Mouse (Mus musculus) kidney, adult 18-20 months (tissue): ENCODE results near the gene Ifna7.
A peak's percentile ranks its signal among the peaks of the same experiment; 100 is the strongest.
"Not testable (repeated sequence)": the region's sequence is repeated elsewhere in the genome, so short reads cannot be mapped to it uniquely, and the experiment has no call there.

Source experiments
- DNase-seq: peaks from one replicate; pipeline ENCODE4 v3.0.0; 2021

The Ifna7 gene

DNA sequence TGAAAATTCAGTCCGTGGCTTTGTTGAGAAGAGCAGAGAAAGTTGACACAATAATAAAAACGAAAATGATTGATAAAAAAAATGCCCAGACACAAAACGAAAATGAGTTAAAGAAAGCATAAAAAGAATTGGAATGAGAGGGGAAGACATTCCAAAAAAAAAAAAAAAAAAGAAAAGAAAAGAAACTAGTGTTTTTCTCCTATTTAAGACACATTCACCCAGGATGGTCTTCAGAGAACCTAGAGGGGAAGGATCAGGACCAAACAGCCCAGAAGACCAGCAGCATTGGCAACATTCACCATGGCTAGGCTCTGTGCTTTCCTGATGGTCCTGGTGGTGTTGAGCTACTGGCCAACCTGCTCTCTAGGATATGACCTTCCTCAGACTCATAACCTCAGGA is at the start of gene Ifna7:
Gene Ifna7, plus strand, starts transcription at position 301 of the 400 bp plus-strand sequence.
- no peak for DNase-seq

DNA sequence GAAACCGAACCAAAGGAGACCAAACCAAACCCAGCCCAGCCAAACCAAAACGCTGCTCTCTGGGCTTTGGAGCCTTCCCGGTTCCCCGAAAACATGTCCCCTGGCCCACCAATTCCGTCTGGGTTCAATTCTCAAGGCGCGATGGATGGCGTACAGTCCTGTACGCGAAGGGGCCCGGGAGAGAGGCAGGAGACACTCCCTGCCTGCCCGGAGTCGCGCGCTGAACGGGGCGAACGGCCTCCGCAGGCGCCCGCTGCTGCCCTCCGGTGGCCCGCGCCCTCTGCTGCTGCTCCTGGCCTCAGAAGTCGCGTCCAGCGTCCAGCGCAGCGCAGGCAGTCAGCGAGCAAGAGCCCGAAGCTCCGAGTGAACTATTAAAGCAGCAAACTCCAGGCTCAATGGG is 42.5 kb upstream of the Ifna7 start, which contains the start of gene Gm13290:
Gene Gm13290, plus strand, starts transcription at position 301 of the 400 bp plus-strand sequence.
- DNase-seq = not testable (repeated sequence)

DNA sequence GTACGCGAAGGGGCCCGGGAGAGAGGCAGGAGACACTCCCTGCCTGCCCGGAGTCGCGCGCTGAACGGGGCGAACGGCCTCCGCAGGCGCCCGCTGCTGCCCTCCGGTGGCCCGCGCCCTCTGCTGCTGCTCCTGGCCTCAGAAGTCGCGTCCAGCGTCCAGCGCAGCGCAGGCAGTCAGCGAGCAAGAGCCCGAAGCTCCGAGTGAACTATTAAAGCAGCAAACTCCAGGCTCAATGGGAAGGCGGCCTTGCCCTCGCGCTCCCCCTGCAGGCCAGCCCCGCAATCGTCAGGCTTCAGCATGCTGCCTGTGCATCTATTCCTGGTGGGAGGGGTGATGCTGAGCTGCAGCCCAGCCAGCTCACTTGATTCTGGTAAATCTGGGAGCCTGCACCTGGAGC is 39.4 kb upstream of the Ifna7 start, which contains the start of gene Gm13289:
Gene Gm13289, plus strand, starts transcription at position 301 of the 400 bp plus-strand sequence.
- DNase-seq = not testable (repeated sequence)

DNA sequence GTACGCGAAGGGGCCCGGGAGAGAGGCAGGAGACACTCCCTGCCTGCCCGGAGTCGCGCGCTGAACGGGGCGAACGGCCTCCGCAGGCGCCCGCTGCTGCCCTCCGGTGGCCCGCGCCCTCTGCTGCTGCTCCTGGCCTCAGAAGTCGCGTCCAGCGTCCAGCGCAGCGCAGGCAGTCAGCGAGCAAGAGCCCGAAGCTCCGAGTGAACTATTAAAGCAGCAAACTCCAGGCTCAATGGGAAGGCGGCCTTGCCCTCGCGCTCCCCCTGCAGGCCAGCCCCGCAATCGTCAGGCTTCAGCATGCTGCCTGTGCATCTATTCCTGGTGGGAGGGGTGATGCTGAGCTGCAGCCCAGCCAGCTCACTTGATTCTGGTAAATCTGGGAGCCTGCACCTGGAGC is 36.5 kb upstream of the Ifna7 start, which contains the start of gene Gm13272:
Gene Gm13272, plus strand, starts transcription at position 301 of the 400 bp plus-strand sequence.
- not testable (repeated sequence) for DNase-seq

DNA sequence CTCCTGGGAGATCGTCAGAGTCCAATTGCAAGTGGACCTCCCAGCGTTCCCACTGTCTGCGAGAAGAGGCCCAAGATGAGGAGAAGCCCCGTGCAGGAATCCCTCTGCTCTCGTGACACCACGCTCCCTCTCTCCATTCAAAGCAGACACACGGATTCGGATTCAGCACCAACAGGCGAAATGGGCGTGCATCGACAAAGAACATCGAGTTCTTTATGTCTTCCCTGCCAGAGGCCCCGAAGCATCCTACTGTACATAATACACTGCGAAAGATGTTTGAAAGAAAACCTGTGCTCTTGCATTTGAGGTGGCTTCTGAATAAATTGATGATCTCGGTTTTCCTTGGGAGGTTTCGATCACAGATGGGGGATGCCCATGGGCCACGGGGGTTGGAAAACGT is 35.7 kb upstream of the Ifna7 start:
- DNase-seq = not testable (repeated sequence)

DNA sequence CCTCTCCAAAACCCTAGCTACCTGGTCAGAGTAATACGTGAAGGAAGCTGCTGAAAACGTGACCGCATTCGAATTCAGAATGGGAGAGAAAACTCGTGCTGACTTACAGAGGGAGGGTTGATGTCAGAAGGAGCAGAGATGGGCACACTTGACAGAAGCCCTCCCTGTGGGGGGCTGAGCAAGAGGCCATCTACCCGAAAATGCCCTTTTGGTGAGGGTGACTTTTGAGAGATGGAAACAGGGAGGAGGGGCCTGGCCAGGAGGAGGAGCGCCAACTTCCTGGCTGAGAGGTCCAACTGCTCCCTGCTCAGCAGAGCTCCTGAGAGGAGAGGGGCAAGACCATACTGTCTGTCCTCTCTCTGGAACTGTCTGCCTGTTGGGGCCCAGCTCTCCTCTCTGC is 34.2 kb upstream of the Ifna7 start, which contains the start of gene Ifnz:
Gene Ifnz, plus strand, starts transcription at position 301 of the 400 bp plus-strand sequence.
- DNase-seq = not testable (repeated sequence)

DNA sequence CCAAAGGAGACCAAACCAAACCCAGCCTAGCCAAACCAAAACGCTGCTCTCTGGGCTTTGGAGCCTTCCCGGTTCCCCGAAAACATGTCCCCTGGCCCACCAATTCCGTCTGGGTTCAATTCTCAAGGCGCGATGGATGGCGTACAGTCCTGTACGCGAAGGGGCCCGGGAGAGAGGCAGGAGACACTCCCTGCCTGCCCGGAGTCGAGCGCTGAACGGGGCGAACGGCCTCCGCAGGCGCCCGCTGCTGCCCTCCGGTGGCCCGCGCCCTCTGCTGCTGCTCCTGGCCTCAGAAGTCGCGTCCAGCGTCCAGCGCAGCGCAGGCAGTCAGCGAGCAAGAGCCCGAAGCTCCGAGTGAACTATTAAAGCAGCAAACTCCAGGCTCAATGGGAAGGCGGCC is 33.7 kb upstream of the Ifna7 start:
- DNase-seq = not testable (repeated sequence)

DNA sequence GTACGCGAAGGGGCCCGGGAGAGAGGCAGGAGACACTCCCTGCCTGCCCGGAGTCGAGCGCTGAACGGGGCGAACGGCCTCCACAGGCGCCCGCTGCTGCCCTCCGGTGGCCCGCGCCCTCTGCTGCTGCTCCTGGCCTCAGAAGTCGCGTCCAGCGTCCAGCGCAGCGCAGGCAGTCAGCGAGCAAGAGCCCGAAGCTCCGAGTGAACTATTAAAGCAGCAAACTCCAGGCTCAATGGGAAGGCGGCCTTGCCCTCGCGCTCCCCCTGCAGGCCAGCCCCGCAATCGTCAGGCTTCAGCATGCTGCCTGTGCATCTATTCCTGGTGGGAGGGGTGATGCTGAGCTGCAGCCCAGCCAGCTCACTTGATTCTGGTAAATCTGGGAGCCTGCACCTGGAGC is 30.6 kb upstream of the Ifna7 start, which contains the start of gene Gm13276:
Gene Gm13276, plus strand, starts transcription at position 301 of the 400 bp plus-strand sequence.
- not testable (repeated sequence) for DNase-seq

DNA sequence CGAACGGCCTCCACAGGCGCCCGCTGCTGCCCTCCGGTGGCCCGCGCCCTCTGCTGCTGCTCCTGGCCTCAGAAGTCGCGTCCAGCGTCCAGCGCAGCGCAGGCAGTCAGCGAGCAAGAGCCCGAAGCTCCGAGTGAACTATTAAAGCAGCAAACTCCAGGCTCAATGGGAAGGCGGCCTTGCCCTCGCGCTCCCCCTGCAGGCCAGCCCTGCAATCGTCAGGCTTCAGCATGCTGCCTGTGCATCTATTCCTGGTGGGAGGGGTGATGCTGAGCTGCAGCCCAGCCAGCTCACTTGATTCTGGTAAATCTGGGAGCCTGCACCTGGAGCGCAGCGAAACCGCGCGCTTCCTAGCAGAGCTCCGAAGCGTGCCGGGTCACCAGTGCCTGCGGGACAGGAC is 27.6 kb upstream of the Ifna7 start, which contains the start of gene Gm13277:
Gene Gm13277, plus strand, starts transcription at position 231 of the 400 bp plus-strand sequence.
- DNase-seq = peak; percentile 74

DNA sequence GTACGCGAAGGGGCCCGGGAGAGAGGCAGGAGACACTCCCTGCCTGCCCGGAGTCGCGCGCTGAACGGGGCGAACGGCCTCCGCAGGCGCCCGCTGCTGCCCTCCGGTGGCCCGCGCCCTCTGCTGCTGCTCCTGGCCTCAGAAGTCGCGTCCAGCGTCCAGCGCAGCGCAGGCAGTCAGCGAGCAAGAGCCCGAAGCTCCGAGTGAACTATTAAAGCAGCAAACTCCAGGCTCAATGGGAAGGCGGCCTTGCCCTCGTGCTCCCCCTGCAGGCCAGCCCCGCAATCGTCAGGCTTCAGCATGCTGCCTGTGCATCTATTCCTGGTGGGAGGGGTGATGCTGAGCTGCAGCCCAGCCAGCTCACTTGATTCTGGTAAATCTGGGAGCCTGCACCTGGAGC is 24.8 kb upstream of the Ifna7 start, which contains the start of gene Gm13278:
Gene Gm13278, plus strand, starts transcription at position 301 of the 400 bp plus-strand sequence.
- DNase-seq = not testable (repeated sequence)

DNA sequence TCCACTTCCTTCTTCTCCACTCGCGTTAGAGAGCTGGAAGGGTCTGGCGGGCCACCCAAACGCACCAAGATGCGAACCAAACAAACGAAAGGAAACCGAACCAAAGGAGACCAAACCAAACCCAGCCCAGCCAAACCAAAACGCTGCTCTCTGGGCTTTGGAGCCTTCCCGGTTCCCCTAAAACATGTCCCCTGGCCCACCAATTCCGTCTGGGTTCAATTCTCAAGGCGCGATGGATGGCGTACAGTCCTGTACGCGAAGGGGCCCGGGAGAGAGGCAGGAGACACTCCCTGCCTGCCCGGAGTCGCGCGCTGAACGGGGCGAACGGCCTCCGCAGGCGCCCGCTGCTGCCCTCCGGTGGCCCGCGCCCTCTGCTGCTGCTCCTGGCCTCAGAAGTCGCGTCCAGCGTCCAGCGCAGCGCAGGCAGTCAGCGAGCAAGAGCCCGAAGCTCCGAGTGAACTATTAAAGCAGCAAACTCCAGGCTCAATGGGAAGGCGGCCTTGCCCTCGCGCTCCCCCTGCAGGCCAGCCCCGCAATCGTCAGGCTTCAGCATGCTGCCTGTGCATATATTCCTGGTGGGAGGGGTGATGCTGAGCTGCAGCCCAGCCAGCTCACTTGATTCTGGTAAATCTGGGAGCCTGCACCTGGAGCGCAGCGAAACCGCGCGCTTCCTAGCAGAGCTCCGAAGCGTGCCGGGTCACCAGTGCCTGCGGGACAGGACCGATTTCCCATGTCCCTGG is 21.9 kb upstream of the Ifna7 start, which contains the start of gene Gm13275:
Gene Gm13275, plus strand, starts transcription at position 552 of the 740 bp plus-strand sequence.
- DNase-seq = peak; percentile 74

DNA sequence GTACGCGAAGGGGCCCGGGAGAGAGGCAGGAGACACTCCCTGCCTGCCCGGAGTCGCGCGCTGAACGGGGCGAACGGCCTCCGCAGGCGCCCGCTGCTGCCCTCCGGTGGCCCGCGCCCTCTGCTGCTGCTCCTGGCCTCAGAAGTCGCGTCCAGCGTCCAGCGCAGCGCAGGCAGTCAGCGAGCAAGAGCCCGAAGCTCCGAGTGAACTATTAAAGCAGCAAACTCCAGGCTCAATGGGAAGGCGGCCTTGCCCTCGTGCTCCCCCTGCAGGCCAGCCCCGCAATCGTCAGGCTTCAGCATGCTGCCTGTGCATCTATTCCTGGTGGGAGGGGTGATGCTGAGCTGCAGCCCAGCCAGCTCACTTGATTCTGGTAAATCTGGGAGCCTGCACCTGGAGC is 18.9 kb upstream of the Ifna7 start, which contains the start of gene Gm13279:
Gene Gm13279, plus strand, starts transcription at position 301 of the 400 bp plus-strand sequence.
- not testable (repeated sequence) for DNase-seq

DNA sequence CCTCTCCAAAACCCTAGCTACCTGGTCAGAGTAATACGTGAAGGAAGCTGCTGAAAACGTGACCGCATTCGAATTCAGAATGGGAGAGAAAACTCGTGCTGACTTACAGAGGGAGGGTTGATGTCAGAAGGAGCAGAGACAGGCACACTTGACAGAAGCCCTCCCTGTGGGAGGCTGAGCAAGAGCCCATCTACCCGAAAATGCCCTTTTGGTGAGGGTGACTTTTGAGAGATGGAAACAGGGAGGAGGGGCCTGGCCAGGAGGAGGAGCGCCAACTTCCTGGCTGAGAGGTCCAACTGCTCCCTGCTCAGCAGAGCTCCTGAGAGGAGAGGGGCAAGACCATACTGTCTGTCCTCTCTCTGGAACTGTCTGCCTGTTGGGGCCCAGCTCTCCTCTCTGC is 16.7 kb upstream of the Ifna7 start, which contains the start of gene Gm13285:
Gene Gm13285, plus strand, starts transcription at position 301 of the 400 bp plus-strand sequence.
- not testable (repeated sequence) for DNase-seq

DNA sequence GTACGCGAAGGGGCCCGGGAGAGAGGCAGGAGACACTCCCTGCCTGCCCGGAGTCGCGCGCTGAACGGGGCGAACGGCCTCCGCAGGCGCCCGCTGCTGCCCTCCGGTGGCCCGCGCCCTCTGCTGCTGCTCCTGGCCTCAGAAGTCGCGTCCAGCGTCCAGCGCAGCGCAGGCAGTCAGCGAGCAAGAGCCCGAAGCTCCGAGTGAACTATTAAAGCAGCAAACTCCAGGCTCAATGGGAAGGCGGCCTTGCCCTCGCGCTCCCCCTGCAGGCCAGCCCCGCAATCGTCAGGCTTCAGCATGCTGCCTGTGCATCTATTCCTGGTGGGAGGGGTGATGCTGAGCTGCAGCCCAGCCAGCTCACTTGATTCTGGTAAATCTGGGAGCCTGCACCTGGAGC is 13.1 kb upstream of the Ifna7 start, which contains the start of gene Gm13287:
Gene Gm13287, plus strand, starts transcription at position 301 of the 400 bp plus-strand sequence.
- DNase-seq = not testable (repeated sequence)

DNA sequence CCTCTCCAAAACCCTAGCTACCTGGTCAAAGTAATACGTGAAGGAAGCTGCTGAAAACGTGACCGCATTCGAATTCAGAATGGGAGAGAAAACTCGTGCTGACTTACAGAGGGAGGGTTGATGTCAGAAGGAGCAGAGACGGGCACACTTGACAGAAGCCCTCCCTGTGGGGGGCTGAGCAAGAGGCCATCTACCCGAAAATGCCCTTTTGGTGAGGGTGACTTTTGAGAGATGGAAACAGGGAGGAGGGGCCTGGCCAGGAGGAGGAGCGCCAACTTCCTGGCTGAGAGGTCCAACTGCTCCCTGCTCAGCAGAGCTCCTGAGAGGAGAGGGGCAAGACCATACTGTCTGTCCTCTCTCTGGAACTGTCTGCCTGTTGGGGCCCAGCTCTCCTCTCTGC is 10.8 kb upstream of the Ifna7 start, which contains the start of gene Gm13288:
Gene Gm13288, plus strand, starts transcription at position 301 of the 400 bp plus-strand sequence.
- not testable (repeated sequence) for DNase-seq

DNA sequence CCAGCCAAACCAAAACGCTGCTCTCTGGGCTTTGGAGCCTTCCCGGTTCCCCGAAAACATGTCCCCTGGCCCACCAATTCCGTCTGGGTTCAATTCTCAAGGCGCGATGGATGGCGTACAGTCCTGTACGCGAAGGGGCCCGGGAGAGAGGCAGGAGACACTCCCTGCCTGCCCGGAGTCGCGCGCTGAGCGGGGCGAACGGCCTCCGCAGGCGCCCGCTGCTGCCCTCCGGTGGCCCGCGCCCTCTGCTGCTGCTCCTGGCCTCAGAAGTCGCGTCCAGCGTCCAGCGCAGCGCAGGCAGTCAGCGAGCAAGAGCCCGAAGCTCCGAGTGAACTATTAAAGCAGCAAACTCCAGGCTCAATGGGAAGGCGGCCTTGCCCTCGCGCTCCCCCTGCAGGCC is 10.3 kb upstream of the Ifna7 start:
- DNase-seq = peak; percentile 24

DNA sequence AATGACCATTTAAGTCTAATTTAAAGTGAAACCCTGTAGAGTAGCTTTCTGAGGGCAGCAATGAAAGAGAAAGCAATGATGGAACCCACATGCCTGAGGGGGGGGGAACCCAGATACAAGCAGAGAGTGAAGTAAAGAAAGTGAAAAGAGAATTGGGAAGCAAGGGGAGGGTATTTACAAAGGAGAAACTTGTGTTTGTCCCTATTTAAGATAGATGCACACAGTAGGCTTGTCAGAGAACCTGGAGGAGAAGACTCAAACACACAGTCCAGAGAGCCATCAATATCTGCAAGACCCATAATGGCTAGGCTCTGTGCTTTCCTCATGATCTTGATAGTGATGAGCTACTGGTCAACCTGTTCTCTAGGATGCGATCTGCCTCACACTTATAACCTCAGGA is 3.6 kb downstream of the Ifna7 start, which contains the start of gene Ifna11:
Gene Ifna11, plus strand, starts transcription at position 301 of the 400 bp plus-strand sequence.
- DNase-seq = no peak

DNA sequence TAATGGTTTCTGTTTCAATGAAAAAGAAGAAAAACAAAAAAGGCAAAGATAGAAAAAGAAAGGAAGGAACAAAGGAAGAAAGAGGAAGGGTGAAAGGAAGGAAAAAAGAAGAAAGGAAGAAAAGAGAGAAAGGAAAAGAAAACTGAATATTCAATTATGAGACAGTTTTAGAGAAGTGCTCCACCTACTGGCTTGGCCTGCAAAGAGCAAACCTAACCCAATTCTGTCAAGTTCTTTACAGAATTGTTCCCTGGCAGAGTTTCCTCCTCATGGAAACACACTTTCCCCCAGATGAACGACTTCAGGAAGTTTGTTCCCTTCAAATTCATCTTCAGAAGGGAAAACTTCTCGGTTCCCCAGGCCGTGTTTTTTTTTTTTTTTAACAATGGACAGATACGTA is 7.0 kb downstream of the Ifna7 start:
- peak; percentile 10 for DNase-seq

DNA sequence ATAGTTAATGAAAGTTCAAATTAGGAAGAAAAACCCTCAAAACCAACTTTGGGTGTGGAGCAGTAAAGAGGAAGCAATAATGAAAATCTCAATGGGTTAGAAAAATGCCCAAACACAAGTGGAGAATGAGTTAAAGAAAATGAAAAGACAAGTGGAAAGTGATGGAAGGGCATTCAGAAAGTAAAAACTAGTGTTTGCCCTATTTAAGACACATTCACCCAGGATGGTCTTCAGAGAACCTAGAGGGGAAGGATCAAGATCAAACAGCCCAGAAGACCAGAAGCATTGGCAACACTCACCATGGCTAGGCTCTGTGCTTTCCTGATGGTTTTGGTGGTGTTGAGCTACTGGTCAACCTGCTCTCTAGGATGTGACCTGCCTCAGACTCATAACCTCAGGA is 11.1 kb downstream of the Ifna7 start, which contains the start of gene Ifna6:
Gene Ifna6, plus strand, starts transcription at position 301 of the 400 bp plus-strand sequence.
- not testable (repeated sequence) for DNase-seq

DNA sequence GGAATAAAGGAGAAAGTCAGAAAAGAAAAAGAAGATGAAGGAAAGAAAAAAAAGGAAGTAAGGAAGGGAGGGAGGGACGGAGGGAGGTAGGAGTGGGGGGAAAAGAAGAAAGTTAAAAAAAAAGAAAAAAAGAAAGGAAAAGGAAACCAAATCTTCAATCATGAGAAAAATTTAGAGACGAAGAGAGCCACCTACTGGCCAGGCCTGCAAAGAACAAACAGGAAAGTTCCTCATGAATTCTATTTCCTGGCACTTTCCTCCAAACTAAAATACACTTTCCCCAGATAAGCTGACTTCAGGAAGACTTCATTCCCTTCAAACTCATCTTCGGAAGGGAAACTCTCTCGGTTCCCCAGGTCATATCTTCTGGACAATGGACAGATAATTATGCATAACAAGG is 14.5 kb downstream of the Ifna7 start:
- DNase-seq = peak; percentile 21

DNA sequence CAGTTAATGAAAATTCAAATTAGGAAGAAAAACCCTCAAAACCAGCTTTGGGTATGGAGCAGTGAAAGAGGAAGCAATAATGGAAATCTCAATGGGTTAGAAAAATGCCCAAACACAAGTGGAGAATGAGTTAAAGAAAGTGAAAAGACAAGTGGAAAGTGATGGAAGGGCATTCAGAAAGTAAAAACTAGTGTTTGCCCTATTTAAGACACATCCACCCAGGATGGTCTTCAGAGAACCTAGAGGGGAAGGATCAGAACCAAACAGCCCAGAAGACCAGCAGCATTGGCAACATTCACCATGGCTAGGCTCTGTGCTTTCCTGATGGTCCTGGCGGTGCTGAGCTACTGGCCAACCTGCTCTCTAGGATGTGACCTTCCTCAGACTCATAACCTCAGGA is 19.2 kb downstream of the Ifna7 start, which contains the start of gene Ifna5:
Gene Ifna5, plus strand, starts transcription at position 301 of the 400 bp plus-strand sequence.
- not testable (repeated sequence) for DNase-seq

DNA sequence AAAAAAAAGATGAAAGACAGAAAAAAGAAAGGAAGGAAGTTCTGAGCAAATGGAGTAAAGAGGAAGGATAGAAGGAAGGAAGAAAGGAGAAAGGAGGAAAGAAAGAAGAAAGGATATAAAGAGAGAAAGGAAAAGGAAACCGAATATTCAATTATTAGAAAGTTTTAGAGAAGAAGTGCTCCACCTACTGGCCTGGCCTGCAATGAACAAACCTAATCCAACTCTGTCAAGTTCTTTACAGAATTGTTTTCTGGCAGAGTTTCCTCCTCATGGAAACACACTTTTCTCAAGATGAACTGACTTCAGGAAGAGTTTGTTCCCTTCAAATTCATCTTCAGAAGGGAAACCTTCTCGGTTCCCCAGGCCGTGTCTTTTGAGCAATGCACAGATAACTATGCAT is 22.8 kb downstream of the Ifna7 start:
- peak; percentile 16 for DNase-seq

DNA sequence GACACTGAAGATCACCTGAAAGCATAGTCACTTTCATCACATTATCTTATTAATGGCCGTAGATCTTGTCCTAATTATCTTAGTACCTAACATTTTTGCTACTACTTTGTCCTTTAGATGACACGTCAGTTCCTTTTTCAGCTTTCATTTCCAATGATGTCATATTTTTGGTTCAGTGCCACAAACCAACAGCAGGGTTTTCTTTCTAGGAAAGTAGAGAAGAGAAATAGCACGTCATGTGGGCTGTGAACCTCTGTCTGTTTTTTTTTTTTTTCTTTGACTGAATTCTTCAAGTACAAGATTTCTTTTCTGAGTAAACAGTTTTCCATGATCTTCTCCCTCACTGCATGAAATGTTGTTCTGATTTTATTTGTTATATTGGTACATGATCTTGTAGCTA is 24.0 kb downstream of the Ifna7 start:
- DNase-seq = no peak
